Mouse (Mus musculus): Measurements from ENCODE around the gene Galc. TPM values are rescaled to one million over a fixed set of nuclear protein-coding genes. Genes with fewer than 3 reads are reported as not detected.

Gene Galc
- total and polyA plus RNA-seq, 3 experiments, result 5.0 to 8.3 (median 7.3) TPM

GRCm38 (mm10) chr12:98187186-98187899 lies 71.9 kb downstream of the Galc start:
- TF ChIP-seq EP300 (IDR thresholded peaks at IDR 0.05; ENCODE audit: insufficient read depth, low read depth, low read length) (no peak), CTCF (IDR thresholded peaks at IDR 0.05) (no peak), POLR2A (IDR thresholded peaks at IDR 0.05; ENCODE audit: insufficient read depth, low read depth, low read length) (no peak)
- Histone ChIP-seq H3K9ac (ENCODE audit: low read depth, low read length) (no peak overlapping the region), H3K36me3 (ENCODE audit: control insufficient read depth, insufficient read depth, low read length) (no peaks in the 10 kb centered on the region), H3K27ac (no peak overlapping the region), H3K4me3 (no peak overlapping the region), H3K79me2 (replicated peaks; ENCODE audit: control insufficient read depth, insufficient read depth, low read length) (no peaks in the 10 kb centered on the region), H3K4me1 (ENCODE audit: control insufficient read depth, insufficient read depth, low read length) (no peaks in the 10 kb centered on the region), H3K27me3 (ENCODE audit: control insufficient read depth, insufficient read depth, low read length) (no peaks in the 10 kb centered on the region)
- intact Hi-C loops (cut with DNase I), result loop anchor here (10.0 kb wide), 1 partner anchor 313 kb away; no protein-coding TSS in a partner anchor
- 67% methylated on average over 8 of the region's 8 CpGs for WGBS
- no peak for DNase-seq

- H3K9ac ChIP-seq (ENCODE audit: low read depth, low read length), result no peak overlapping the region
- H3K27me3 ChIP-seq (ENCODE audit: control insufficient read depth, insufficient read depth, low read length), result no peaks in the 10 kb centered on the region
- no peak overlapping the region for H3K27ac ChIP-seq
- intact Hi-C loops (cut with DNase I), result loop anchor here (10.0 kb wide), 1 partner anchor 307 kb away; no protein-coding TSS in a partner anchor
- no peaks in the 10 kb centered on the region for H3K36me3 ChIP-seq (ENCODE audit: control insufficient read depth, insufficient read depth, low read length)
- H3K79me2 ChIP-seq (replicated peaks; ENCODE audit: control insufficient read depth, insufficient read depth, low read length), result no peaks in the 10 kb centered on the region
- DNase-seq, result no peak
- TF ChIP-seq CTCF (IDR thresholded peaks at IDR 0.05) (peak; percentile 86), EP300 (IDR thresholded peaks at IDR 0.05; ENCODE audit: insufficient read depth, low read depth, low read length) (no peak)
- H3K4me1 ChIP-seq (ENCODE audit: control insufficient read depth, insufficient read depth, low read length), result no peaks in the 10 kb centered on the region
- H3K4me3 ChIP-seq, result no peak overlapping the region
- WGBS, result 18% methylated on average over 9 of the region's 9 CpGs
Measured at GRCm38 (mm10) chr12:98181729-98182128, 77.5 kb downstream of the Galc start.

- no peaks in the 10 kb centered on the region for H3K27me3 ChIP-seq (ENCODE audit: control insufficient read depth, insufficient read depth, low read length)
- H3K4me1 ChIP-seq (ENCODE audit: control insufficient read depth, insufficient read depth, low read length), result no peaks in the 10 kb centered on the region
- H3K27ac ChIP-seq, result no peak overlapping the region
- intact Hi-C loops (cut with DNase I), result loop anchor here (10.0 kb wide), 1 partner anchor 306 kb away; no protein-coding TSS in a partner anchor
- H3K4me3 ChIP-seq, result no peak overlapping the region
- no peaks in the 10 kb centered on the region for H3K79me2 ChIP-seq (replicated peaks; ENCODE audit: control insufficient read depth, insufficient read depth, low read length)
- H3K9ac ChIP-seq (ENCODE audit: low read depth, low read length), result no peak overlapping the region
- H3K36me3 ChIP-seq (ENCODE audit: control insufficient read depth, insufficient read depth, low read length), result no peaks in the 10 kb centered on the region
- no peak for TF ChIP-seq CTCF (IDR thresholded peaks at IDR 0.05)
- TF ChIP-seq POLR2A (IDR thresholded peaks at IDR 0.05; ENCODE audit: insufficient read depth, low read depth, low read length), result no peak
- no peak for TF ChIP-seq EP300 (IDR thresholded peaks at IDR 0.05; ENCODE audit: insufficient read depth, low read depth, low read length)
- WGBS, result 73% methylated on average over 6 of the region's 6 CpGs
- DNase-seq, result no peak
Measured at GRCm38 (mm10) chr12:98180807-98181206, 78.5 kb downstream of the Galc start.

- Histone ChIP-seq H3K27ac (no peak overlapping the region), H3K4me3 (no peak overlapping the region), H3K9ac (ENCODE audit: low read depth, low read length) (no peak overlapping the region), H3K36me3 (ENCODE audit: control insufficient read depth, insufficient read depth, low read length) (no peaks in the 10 kb centered on the region), H3K4me1 (ENCODE audit: control insufficient read depth, insufficient read depth, low read length) (no peaks in the 10 kb centered on the region), H3K79me2 (replicated peaks; ENCODE audit: control insufficient read depth, insufficient read depth, low read length) (no peaks in the 10 kb centered on the region), H3K27me3 (ENCODE audit: control insufficient read depth, insufficient read depth, low read length) (no peaks in the 10 kb centered on the region)
- 90% methylated on average over 16 of the region's 16 CpGs for WGBS
- intact Hi-C loops (cut with DNase I), result loop anchor here (10.0 kb wide), 1 partner anchor 306 kb away; no protein-coding TSS in a partner anchor
- TF ChIP-seq CTCF (IDR thresholded peaks at IDR 0.05), result 0 out of 2 replicates have a peak, but pooled peaks have one; percentile 10
- TF ChIP-seq EP300 (IDR thresholded peaks at IDR 0.05; ENCODE audit: insufficient read depth, low read depth, low read length), result no peak
- no peak for DNase-seq
Measured at GRCm38 (mm10) chr12:98180235-98180800, 78.9 kb downstream of the Galc start.

GRCm38 (mm10) chr12:98179496-98179895 lies 79.8 kb downstream of the Galc start:
- DNase-seq, result no peak
- H3K27ac ChIP-seq, result no peak overlapping the region
- 50% methylated on average over 1 of the region's 1 CpGs for WGBS
- H3K79me2 ChIP-seq (replicated peaks; ENCODE audit: control insufficient read depth, insufficient read depth, low read length), result no peaks in the 10 kb centered on the region
- H3K9ac ChIP-seq (ENCODE audit: low read depth, low read length), result no peak overlapping the region
- no peak overlapping the region for H3K4me3 ChIP-seq
- no peaks in the 10 kb centered on the region for H3K36me3 ChIP-seq (ENCODE audit: control insufficient read depth, insufficient read depth, low read length)
- no peaks in the 10 kb centered on the region for H3K27me3 ChIP-seq (ENCODE audit: control insufficient read depth, insufficient read depth, low read length)
- H3K4me1 ChIP-seq (ENCODE audit: control insufficient read depth, insufficient read depth, low read length), result no peaks in the 10 kb centered on the region
- intact Hi-C loops (cut with DNase I), result no loop called here
- TF ChIP-seq EP300 (IDR thresholded peaks at IDR 0.05; ENCODE audit: insufficient read depth, low read depth, low read length) (no peak), POLR2A (IDR thresholded peaks at IDR 0.05; ENCODE audit: insufficient read depth, low read depth, low read length) (no peak), CTCF (IDR thresholded peaks at IDR 0.05) (no peak)

- 85% methylated on average over 2 of the region's 2 CpGs for WGBS
- TF ChIP-seq EP300 (IDR thresholded peaks at IDR 0.05; ENCODE audit: insufficient read depth, low read depth, low read length) (no peak), CTCF (IDR thresholded peaks at IDR 0.05) (no peak), POLR2A (IDR thresholded peaks at IDR 0.05; ENCODE audit: insufficient read depth, low read depth, low read length) (no peak)
Measured at GRCm38 (mm10) chr12:98176632-98177031, 82.6 kb downstream of the Galc start.

More at GRCm38 (mm10) chr12:98176632-98177031, 82.6 kb downstream of the Galc start:
- no peak overlapping the region for H3K4me3 ChIP-seq
- no peaks in the 10 kb centered on the region for H3K79me2 ChIP-seq (replicated peaks; ENCODE audit: control insufficient read depth, insufficient read depth, low read length)
- intact Hi-C loops (cut with DNase I), result no loop called here
- no peaks in the 10 kb centered on the region for H3K36me3 ChIP-seq (ENCODE audit: control insufficient read depth, insufficient read depth, low read length)
- H3K27me3 ChIP-seq (ENCODE audit: control insufficient read depth, insufficient read depth, low read length), result no peaks in the 10 kb centered on the region
- no peaks in the 10 kb centered on the region for H3K4me1 ChIP-seq (ENCODE audit: control insufficient read depth, insufficient read depth, low read length)
- DNase-seq, result no peak
- no peak overlapping the region for H3K27ac ChIP-seq
- no peak overlapping the region for H3K9ac ChIP-seq (ENCODE audit: low read depth, low read length)

All from heart, adult 2 months (tissue).